Mouse (Mus musculus) cerebellum, adult 2 months (tissue): ENCODE measurements around the gene Jakmip3. TPM values are rescaled to one million over a fixed set of nuclear protein-coding genes. Genes with fewer than 3 reads are reported as not detected.

Experiments used
- DNase-seq, 2 experiments: peaks; one replicate each; pipeline ENCODE4 v3.0.0; 2021
- H3K27ac ChIP-seq: fragments of 200-500 bp; 2 replicates; pipeline ENCODE4 v1.5.1; 2012; ENCODE audit warnings: low read length, control low read depth, inconsistent platforms; ENCODE audit not compliant: insufficient read depth
- H3K27me3 ChIP-seq: fragments of 200-500 bp; 2 replicates; pipeline ENCODE4 v1.6.1; 2012; ENCODE audit warnings: inconsistent platforms, mild to moderate bottlenecking, low read length, moderate library complexity; ENCODE audit not compliant: control insufficient read depth, insufficient read depth
- H3K4me1 ChIP-seq: fragments of 200-500 bp; 2 replicates; pipeline ENCODE4 v1.6.1; 2011; ENCODE audit warnings: low read length; ENCODE audit not compliant: control insufficient read depth, insufficient read depth
- H3K4me3 ChIP-seq: fragments of 200-500 bp; replicated peaks from 2 replicates; pipeline ENCODE3; 2011; ENCODE audit warnings: mild to moderate bottlenecking, low read depth, low read length, control low read depth; ENCODE audit not compliant: insufficient read depth
- CTCF ChIP-seq: fragments of 200-500 bp; IDR thresholded peaks from 2 replicates; pipeline ENCODE4 v1.5.1; 2011; ENCODE audit warnings: low read depth, mild to moderate bottlenecking, control low read depth, low read length, moderate library complexity, borderline replicate concordance; ENCODE audit not compliant: insufficient read depth
- POLR2A ChIP-seq: fragments of 200-500 bp; IDR thresholded peaks from 2 replicates; pipeline ENCODE4 v1.6.1; 2011; ENCODE audit warnings: low read length, control low read depth, borderline replicate concordance; ENCODE audit not compliant: insufficient read depth
- WGBS: fragments of 180-500 bp; shearing (Covaris S2); methylation state at CpG from one replicate; pipeline ENCODE4 v1.1.7; 2018; 5-methylcytosine and 5-hydroxymethylcytosine counted together
- polyA plus RNA-seq: library from polyadenylated mRNA; depleted of rRNA; stranded (reverse); fragments of >200 nt; gene quantifications from 2 replicates; pipeline ENCODE4 v1.2.3, GENCODE M21; 2012

Gene Jakmip3
- polyA plus RNA-seq, 1 experiment, result 47.6 TPM

GRCm38 (mm10) chr7:139085629-139086194, 145.2 kb downstream of the Jakmip3 start, which contains the start of gene Dpysl4:
TSS of gene Dpysl4 (plus strand) at chr7:139086001.
- TF ChIP-seq CTCF (no peak), POLR2A (peak; percentile 96)
- Histone ChIP-seq H3K27ac (peak within 1 kb of the TSS; percentile 87), H3K4me1 (peaks cover 16% of the 10 kb centered on the region; the same call in 1 of the 2 replicates), H3K4me3 (peak within 1 kb of the TSS; percentile 89), H3K27me3 (no peaks in the 10 kb centered on the region)
- DNase-seq, result peak; percentile 93 to 94
- WGBS, result 4% methylated on average over 32 of the region's 32 CpGs

- Histone ChIP-seq H3K4me3 (peak overlapping the region; percentile 89), H3K27me3 (no peaks in the 10 kb centered on the region), H3K27ac (peak overlapping the region; percentile 87), H3K4me1 (peaks cover 22% of the 10 kb centered on the region)
- no peak for TF ChIP-seq POLR2A
- TF ChIP-seq CTCF, result no peak
- WGBS, result under 1% methylated on average over 61 of the region's 61 CpGs
- DNase-seq, result no peak
Observed at GRCm38 (mm10) chr7:139086195-139087158, 145.9 kb downstream of the Jakmip3 start.

GRCm38 (mm10) chr7:139087801-139088200, 147.3 kb downstream of the Jakmip3 start:
- Histone ChIP-seq H3K4me1 (peaks cover 32% of the 10 kb centered on the region), H3K27ac (no peak overlapping the region; the same call in 1 of the 2 replicates), H3K27me3 (no peaks in the 10 kb centered on the region), H3K4me3 (peak overlapping the region; percentile 89)
- TF ChIP-seq POLR2A, result no peak
- peak; percentile 65 to 84 for DNase-seq
- 9% methylated on average over 2 of the region's 2 CpGs for WGBS

GRCm38 (mm10) chr7:139089892-139090874, 149.7 kb downstream of the Jakmip3 start:
- no peak overlapping the region for H3K27ac ChIP-seq
- TF ChIP-seq POLR2A (no peak), CTCF (no peak)
- 32% methylated on average over 12 of the region's 12 CpGs for WGBS
- no peaks in the 10 kb centered on the region for H3K27me3 ChIP-seq
- H3K4me3 ChIP-seq, result no peak overlapping the region
- peak; percentile 50 to 54 for DNase-seq
- peaks cover 52% of the 10 kb centered on the region for H3K4me1 ChIP-seq

GRCm38 (mm10) chr7:139091681-139092080, 151.2 kb downstream of the Jakmip3 start:
- H3K4me1 ChIP-seq, result peaks cover 61% of the 10 kb centered on the region
- 32% methylated on average over 9 of the region's 9 CpGs for WGBS
- H3K27ac ChIP-seq, result no peak overlapping the region

GRCm38 (mm10) chr7:139092676-139093075, 152.1 kb downstream of the Jakmip3 start:
- WGBS, result 89% methylated on average over 5 of the region's 5 CpGs
- Histone ChIP-seq H3K27me3 (no peaks in the 10 kb centered on the region), H3K4me3 (no peak overlapping the region), H3K4me1 (peaks cover 68% of the 10 kb centered on the region), H3K27ac (peak overlapping the region; percentile 44)
- no peak for TF ChIP-seq CTCF
- no peak for TF ChIP-seq POLR2A
- DNase-seq, result no peak

More at GRCm38 (mm10) chr7:139091681-139092080, 151.2 kb downstream of the Jakmip3 start:
- TF ChIP-seq POLR2A (no peak), CTCF (no peak)
- peak; percentile 49 to 52 for DNase-seq
- Histone ChIP-seq H3K4me3 (no peak overlapping the region), H3K27me3 (no peaks in the 10 kb centered on the region)

GRCm38 (mm10) chr7:139093124-139093523, 152.6 kb downstream of the Jakmip3 start:
- peak overlapping the region; percentile 81 for H3K27ac ChIP-seq
- H3K4me3 ChIP-seq, result no peak overlapping the region
- TF ChIP-seq POLR2A (no peak), CTCF (no peak)
- peak; percentile 87 to 94 for DNase-seq
- WGBS, result 12% methylated on average over 5 of the region's 5 CpGs
- H3K27me3 ChIP-seq, result no peaks in the 10 kb centered on the region
- H3K4me1 ChIP-seq, result peaks cover 72% of the 10 kb centered on the region

GRCm38 (mm10) chr7:139093781-139094180, 153.3 kb downstream of the Jakmip3 start:
- 81% methylated on average over 7 of the region's 7 CpGs for WGBS
- H3K27me3 ChIP-seq, result no peaks in the 10 kb centered on the region
- peaks cover 75% of the 10 kb centered on the region for H3K4me1 ChIP-seq
- peak overlapping the region; percentile 81 for H3K27ac ChIP-seq
- TF ChIP-seq POLR2A (no peak), CTCF (no peak)
- H3K4me3 ChIP-seq, result no peak overlapping the region
- DNase-seq, result peak in 1 of 2 experiments; percentile 37
